Mouse (Mus musculus) heart, adult 11 months (tissue): ENCODE measurements around the gene Rabep1.
"Not testable (repeated sequence)": the region's sequence is repeated elsewhere in the genome, so short reads cannot be mapped to it uniquely, and the experiment has no call there.

ENCODE experiments used
- DNase-seq: peaks from one replicate; pipeline ENCODE4 v3.0.0; 2022

Rabep1 gene

DNA sequence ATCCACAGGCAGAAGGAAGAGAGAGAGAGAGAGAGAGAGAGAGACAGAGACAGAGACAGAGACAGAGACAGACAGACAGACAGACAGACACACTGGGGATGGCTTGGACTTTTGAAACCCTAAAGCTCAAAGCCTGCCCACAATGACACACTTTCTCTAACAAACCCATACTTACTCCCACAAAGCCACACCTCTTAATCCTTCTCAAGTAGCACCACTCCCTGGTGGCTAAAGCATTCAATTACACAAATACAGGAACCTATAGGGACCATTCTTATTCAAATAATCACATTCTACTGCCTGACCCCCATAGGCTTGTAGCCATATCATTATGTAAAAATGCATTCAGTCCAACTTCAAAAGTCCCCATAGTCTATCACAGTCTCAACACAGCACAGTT, 11.2 kb upstream of the Rabep1 start:
- peak; percentile 60 for DNase-seq

DNA sequence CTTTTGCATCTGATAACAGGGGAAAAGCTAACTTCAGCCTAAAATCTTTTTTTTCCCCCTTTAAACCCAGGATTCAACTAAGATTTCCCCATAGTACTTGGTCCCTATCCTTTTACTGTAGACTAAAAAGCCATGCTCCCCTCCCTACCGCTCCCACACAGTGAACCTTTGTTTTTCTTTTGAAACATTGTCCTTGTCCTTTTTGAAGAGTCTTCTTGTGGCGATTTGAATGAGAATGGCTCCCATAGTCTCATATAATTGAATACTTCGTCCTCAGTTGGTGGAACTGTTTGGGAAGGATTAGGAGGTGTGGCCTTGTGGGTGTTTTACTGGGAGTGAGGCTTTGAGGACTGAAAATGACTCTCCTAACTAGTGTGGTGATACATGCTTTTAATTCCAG, 10.7 kb upstream of the Rabep1 start:
- DNase-seq = no peak

DNA sequence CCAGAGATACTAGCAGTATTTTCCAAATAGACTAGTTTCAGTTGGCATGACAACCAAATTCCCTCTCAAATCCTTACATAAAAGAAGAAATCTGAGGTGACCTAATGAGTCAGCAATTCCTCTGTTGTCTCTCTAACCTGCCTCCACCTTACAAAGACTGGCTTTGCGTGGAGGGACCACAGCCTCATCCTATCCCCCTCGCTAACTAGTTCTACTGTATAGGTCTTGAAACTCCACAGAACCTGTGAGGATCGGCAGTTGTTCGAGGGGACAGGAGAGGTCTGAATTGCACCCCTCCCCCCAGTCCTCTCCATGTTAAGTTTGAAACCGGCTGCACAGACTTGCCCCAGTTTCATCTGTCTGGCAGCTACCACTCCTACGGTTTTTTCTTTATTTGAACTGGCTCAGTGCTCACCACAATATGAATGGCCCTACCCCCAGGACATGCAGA, 9.2 kb upstream of the Rabep1 start:
- DNase-seq = no peak

DNA sequence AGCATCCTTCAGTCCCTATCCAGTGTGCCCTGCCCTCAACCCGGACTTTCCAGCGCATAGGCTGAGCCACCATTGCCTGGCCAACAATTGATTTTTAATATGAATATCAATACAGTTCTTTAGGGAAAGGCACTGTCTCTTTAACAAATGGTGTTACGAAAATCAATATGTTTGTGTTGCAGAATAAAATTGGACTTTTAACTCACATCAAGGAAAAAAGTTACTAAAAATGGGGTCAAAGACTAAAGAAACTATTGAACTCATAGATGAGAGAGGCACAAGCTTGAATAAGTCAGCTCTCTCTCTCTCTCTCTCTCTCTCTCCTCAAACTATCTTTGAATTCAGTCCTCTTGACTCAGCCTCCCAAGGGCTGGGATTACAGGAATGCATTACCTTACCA, 7.5 kb upstream of the Rabep1 start:
- no peak for DNase-seq

DNA sequence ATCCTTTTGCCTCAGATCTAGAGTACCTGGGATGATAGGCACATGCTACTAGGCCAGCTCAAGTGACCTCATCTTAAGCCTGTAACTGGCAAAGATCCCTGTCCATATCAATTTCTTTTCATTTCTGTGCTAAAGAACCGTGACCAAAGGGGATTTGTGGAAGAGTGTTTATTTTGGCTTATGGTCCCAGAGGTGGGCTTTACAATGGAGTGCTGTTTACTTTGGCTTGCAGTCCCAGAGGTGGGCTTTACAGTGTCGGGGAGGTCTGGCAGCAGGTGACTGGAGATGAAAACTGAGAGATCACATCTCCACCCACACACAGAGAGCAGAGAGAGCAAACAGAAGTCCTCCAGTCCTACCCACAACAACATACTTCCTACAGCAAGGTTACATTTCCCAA, 6.0 kb upstream of the Rabep1 start:
- no peak for DNase-seq

DNA sequence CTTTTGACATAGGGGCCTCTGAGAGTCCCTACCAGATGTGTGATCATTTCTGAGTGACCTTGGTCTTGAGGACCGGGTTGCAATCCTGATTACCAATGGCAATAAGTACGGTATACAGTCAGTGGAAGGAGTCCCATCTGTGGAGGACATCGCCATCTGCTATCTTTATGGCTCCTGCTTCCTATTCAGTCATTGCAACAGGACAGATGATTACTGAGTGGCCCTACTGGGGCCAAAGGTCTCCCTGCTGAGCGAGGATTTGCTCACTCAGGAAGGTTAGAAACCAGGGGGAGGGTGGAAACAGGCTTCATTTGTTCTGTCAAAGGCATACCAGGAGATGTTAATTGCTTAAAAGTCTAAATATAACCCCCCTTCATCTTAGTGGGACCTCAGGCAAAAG, 1.6 kb upstream of the Rabep1 start:
- DNase-seq = no peak

DNA sequence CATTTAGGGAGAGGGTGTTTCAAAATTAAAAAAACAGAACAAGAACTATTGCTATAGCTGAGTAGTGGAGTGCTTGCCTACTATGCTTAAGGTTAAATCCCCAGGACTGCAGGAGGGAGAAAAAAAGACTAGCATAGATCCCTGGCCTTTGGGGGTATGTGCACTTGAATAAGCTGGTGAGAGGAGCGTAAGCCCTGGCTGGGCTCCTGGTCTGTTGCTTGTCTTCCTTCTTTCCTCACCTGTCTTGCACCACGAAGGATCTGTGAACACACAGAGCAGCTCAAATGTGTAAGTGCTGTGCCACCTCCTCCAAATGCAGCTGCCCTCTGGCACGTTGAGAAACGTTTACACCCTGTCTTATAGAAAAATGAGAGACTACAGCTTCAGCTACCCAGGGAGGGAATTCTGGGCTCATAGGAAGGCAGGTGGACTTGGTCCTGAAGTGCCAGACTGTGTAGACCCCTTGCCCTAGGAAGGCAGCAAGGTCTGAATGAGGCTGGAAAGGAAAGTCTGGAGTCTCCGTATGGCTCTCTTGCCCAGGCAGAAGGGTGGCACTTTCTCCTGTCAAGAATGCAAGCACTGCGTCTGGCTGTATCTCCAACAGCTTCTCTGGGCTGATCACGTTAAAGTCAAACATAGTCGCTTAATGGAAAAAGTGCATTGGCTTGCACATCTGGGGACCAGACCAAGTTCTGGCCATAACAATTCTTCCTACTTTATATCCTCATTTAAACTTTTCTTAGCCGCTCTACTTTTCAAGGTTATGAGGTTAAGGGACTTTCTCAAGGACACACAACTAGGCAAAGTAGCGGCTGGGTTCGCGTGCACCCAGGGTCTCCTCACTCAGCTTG, 652 bp upstream of the Rabep1 start:
- peak; percentile 92 for DNase-seq

DNA sequence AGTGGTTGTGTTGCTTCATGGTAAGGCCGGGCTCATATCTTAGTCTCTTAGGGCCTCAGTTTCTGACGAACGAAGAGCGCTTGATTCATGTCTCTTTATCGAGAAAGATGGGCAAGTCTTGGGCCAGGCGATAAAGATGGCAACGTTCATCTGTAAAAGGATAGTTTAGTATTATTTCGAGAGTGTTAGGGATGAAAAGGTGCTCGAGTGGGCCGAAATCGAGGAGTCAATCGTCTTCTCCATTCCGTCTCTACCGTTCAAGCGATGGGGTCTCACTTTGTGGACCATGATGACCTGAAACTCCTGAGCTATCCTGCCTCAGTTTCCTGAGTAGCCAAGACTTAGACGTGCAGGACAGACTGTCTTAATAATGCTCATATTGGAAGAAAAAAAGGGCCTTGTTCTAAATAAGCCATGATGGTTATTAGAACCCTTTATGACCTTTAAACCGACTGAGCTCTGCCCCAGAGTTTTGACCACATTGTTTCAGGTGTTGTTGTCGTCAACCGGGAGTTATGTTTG, 940 bp downstream of the Rabep1 start:
- no peak for DNase-seq

DNA sequence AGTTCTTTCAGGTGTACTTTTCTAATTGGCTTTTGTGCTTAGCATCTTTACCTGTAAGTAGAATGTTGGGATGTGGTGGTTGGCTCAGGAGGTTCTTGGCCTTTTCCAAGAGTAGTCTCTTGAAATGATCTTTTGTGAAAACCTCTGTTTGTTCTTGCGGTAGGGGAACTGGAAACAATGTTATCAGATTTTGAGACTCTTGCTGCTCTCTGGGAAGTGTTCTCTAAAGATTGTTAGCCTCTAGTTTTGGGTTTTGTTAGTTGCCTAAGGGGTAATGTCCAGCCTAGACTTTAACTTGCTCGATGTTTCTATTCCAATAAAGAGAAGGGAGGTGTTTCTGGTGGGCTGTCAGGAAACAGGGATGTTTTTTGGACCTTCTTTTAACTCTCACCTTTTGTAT, 1.5 kb downstream of the Rabep1 start:
- no peak for DNase-seq

DNA sequence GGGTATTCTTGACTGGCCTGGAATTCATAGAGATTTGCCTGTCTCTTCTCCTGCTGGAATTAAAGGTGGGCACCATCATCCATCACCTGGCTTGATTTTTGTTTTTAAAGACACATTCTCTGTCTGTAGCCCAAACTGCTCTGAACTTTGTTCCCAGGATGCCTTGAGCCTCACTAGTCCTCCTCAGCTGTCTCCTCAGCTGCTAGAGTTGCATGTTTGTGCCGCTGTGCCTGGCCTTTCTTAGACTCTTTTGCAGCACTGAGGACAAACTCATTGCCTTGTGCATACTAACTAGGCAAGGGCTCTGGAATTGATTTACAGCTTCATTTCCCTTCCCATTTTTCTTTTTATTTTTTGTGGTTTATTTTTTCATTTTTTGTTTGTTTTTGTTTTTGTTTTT, 15.8 kb downstream of the Rabep1 start:
- DNase-seq = peak; percentile 66

DNA sequence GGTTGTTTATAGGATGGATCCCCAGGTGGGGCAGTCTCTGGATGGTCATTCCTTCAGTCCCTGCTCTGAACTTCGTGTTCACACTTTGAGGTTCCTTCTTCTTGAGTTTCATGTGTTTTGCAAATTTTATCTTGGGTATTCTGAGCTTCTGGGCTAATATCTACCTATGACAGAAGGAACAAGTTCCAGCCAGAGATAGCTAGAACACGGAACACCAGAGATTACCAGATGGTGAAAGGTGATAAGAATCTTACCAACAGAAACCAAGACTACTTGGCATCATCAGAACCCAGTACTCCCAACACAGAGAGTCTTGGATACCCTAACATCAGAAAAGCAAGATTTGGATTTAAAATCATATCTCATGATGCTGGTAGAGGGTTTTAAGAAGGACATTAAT, 18.6 kb downstream of the Rabep1 start:
- not testable (repeated sequence) for DNase-seq

DNA sequence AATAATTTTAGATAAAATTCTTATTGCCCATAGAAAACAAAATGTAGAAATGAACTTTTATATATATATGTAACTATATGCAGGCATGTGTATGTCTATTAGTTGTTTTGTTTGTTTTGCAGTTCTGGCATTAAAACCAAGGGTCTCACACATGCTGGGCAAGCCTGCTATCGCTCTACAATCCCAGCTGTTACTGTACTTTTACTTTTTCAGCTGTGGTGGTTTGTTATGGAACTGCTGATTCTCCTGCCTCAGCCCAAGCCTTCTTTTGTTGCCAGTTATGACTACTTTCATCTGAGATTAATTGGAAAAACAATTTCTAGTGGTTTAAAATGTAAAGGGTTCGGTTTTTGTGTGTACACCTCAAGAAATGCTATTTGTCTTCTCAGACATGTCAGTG, 20.6 kb downstream of the Rabep1 start:
- DNase-seq = no peak

DNA sequence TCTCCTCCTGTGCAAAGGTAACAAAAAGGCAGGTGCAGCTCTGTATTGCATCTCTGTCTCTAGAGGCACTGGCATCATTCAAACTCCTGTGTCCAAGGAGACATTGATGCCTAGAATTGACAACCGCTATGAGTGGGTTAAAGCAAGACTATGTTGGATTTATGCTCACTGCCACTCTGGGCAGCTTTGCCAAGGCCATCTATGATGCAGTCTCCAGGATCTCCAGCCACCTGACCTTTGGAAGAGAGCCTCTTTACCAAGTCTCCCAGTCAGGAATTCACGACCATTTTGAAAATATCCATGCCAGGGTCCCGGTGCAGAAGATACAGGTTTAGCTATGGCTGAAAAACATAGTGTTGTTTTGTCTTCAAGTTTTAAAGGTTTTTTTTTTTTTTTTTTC, 24.7 kb downstream of the Rabep1 start:
- no peak for DNase-seq

DNA sequence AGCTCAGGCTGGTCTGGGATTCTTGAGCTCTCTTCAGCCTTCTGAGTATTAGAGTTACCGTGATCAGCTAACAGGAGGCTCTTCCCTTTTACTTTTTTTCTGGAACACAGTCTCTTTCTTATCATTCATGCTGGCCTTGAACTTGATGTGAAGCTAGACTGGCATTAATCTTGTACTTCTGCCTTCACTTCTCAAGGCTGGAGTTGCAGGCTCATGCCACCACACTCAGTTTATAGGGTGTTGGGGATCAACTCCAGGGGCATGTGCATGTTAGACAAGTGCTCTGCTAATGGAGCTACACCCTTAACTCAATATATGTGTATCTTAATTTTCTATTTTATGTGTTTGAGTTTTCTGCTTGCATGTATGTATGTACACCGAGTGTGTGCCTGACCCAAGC, 25.2 kb downstream of the Rabep1 start:
- no peak for DNase-seq

DNA sequence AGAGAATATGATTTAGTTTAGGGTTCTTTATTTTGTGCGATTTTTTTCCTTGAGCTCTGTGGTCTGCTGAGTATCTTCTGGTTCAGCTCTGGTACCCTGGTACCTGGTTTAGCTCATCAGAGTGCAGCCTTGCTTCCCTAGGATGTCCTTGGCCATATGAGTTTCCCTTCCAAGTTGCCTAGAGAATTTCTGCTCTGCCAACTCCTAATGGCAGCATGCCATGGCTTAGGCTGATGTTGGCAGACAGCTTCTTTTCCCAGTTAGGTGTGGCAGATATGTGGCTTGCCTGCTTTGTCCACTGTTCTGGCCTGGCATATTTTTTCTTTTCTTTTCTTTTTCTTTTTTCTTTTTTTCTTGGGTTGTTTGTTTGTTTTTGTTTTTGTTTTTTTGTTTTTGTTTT, 25.8 kb downstream of the Rabep1 start:
- peak; percentile 97 for DNase-seq

DNA sequence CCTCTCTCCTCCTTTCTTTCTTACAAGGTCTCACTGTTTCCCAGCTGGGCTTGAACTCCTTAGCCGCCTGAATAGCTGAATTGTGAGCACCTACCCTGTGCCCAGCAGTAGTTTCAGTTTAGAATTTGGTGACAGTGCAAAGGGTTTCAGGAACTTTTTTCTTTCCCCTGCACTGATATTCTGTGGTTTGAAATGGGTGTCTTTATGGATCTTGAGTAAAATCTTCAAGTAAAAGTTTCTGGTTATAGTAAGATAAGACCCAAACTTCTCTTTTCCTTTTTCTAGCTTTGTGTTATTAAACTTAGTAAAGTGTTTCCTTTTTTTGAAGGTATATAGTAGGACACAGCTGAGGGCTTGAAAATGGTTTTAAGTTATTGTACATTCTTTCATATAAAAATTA, 26.5 kb downstream of the Rabep1 start:
- DNase-seq = no peak

DNA sequence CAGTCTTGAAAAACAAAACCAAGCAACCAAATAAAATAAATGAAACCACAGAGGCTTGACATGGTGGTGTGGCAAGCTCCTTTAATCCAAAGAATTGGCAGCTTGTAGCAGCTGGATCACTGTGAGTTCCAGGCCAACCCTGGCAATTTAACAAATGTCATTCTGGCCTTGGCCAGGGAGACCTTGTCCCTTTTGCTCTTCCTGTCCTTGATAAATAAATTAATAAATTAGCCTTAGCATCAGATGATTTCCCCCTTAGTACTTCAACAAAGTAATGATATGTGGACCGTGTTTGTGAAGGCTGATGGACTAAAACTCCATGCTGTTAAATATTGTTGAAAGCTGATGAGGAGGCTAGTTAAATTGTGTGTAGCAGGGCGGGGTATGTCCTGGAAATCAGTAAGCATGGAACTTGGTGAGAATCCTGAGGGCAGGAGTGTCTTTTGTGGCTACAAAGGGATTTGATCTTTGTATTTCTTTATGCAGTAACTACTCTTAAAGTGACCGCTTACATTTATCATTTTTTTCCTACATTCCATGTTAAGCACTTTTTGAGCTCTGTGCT, 27.3 kb downstream of the Rabep1 start:
- DNase-seq = peak; percentile 90

DNA sequence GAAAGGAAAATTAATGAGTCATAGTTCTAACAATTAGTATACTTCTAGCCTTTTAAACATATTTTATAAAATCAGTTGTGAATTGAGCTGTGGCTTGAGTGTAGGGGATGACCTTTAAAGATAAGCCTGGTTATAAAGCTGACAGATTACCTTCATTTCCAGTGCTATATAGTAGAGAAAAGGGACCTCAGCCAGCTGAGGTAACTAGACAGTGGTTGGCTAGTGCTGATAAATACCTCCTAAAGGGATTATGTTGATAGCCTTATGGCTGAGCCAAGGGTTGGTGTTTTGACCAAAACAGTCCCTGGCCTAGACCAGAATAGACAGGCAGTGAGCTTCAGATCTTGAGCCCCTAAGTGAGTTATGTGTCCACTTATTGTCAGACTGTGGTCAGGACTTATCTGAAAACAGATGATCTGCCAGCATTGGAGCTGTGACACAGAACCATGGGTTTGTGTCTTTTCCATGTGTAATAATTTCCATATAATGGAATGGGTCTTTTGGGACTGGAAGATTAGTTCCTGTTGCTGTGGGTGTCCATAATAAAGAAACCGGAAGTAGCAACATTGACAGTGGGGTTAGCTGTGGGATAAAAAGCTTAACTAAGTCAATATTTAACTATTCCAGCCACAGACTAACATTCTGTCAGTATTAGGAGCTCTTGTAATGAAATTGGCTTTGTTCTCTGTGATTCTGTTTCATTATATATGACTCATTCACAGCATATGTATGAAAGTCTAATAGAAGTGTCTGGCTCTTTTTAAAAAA, 29.5 kb downstream of the Rabep1 start:
- no peak for DNase-seq

DNA sequence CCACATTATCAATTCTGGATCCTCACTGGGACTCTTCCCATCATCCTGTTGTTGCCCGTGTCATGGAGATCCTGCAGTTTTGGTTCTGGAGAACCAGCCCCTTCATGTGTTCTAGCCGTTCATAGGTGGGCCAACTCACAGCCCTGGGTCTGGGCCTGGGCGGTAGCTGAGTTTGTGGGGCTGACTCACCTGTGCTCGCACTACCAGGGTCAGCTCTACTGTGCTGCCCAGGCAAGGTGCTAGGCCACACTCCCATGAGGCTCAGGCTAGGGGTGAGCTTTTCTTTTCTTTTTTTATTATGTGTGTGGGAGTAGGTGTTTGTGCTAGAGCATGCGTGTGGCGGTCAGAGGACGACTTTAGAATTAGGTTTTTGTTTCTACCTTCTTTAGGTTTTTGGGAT, 33.1 kb downstream of the Rabep1 start:
- peak; percentile 85 for DNase-seq

DNA sequence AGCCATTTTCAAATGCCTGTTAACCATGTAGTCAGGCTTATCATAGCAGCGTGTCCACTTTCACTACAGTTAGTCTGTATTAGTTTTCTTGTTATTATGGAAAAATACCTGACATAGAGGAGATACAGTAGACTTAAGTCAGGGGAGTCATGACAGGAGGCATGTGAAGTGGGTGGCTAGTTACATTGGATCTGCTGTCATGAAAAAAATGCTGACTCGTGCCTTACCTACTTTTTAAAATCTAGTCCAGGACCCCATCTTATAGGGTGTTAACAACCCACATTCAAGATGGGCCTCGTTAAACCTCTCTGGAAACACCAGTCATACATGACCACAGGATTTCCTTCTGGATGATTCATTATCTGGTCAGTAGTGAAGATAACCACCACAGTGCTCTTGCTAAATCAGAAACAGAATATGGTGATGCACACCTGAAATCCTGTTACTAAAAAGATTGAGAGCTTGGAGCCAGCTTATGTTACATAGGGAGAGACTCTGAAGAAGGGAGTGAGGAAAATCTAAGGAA, 38.4 kb downstream of the Rabep1 start:
- peak; percentile 54 for DNase-seq

DNA sequence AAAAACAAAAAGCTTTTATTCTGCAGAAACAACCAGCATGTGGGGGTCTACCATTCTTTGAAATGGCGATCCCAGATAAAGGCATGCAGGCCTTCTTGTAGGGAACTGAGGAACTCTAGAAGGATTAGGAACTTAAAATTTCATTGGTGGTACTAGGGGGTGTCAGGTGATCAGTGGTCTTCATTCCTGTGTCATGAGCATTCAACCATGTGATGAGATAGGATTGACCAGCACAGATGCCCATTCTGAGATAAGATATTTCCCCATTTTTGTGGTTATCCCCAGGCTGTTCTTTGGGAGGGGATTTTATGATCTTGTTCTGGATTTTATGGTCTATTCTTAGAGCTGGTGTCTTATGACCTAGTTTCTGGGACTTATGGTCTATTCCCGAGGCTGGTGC, 46.1 kb downstream of the Rabep1 start:
- DNase-seq = peak; percentile 61

DNA sequence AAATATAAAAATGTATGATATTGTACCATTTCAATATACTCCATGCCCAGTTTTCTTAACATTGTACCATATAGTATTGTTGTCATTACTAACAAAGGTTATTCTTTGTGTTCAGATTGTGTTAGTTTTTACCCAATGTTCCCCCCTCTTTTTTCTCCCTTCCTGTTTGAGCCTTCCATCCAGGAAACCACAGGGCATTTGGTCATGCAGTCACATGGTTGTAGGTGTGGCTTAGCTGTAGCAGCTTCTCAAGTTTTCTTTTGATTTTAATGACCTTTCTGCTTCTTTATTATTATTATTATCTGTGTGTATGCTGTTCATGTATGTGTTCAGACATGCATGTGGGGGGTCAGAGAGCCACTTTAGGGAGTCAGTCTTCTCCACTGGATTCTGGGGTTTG, 47.0 kb downstream of the Rabep1 start:
- peak; percentile 73 for DNase-seq

DNA sequence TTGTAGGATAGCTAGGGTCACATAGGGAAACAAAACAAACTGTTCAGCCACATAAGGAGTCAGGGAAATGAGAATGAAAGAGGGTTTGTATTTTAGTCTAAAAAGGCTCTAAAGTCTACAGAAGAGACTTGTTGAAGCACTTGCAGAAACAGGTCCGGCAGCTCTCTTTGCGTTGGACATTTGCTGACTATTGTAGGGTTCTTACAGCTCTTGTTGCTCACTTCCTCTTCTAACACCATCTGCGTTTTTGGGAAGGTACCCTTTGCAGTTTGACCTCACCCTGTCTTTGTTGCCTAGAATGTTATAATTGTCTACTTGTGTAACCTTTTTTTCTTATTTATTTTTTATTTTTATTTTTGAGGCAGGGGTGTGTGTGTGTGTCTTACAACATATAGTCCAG, 53.1 kb downstream of the Rabep1 start:
- DNase-seq = peak; percentile 67

DNA sequence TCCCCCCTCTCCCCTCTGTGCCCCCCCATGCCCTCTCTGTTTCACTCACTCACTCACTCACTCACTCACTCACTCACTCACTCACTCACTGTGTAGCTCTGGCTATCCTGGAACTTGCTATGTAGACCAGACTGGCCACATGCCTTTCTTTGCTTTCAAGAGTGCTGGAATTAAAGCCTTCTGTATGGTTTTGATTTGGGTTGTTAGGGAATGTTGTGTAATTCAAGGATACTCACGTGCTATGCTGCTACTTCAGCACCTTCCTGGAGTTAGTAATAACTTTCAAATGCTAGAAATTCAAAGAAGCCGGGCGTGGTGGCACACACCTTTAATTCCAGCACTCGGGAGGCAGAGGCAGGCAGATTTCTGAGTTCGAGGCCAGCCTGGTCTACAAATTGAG, 53.6 kb downstream of the Rabep1 start:
- peak; percentile 48 for DNase-seq
